Mouse (Mus musculus) kidney, adult 10 weeks (tissue): ENCODE results near the gene Wdr47. TPM values are rescaled to one million over a fixed set of nuclear protein-coding genes. Genes with fewer than 3 reads are reported as not detected.

Experiments
- polyA plus RNA-seq: library from polyadenylated mRNA; stranded (reverse); fragments of 350-450 nt; fragmentation: Illumina TruSeq; extraction: RNeasy Lipid Tissue Mini Kit (QIAGEN cat#74804); gene quantifications from one replicate; pipeline ENCODE4 v1.2.3, GENCODE M21; 2014; ENCODE audit warnings: low read depth, low replicate concordance

Wdr47 gene
- 29.6 TPM for polyA plus RNA-seq

DNA sequence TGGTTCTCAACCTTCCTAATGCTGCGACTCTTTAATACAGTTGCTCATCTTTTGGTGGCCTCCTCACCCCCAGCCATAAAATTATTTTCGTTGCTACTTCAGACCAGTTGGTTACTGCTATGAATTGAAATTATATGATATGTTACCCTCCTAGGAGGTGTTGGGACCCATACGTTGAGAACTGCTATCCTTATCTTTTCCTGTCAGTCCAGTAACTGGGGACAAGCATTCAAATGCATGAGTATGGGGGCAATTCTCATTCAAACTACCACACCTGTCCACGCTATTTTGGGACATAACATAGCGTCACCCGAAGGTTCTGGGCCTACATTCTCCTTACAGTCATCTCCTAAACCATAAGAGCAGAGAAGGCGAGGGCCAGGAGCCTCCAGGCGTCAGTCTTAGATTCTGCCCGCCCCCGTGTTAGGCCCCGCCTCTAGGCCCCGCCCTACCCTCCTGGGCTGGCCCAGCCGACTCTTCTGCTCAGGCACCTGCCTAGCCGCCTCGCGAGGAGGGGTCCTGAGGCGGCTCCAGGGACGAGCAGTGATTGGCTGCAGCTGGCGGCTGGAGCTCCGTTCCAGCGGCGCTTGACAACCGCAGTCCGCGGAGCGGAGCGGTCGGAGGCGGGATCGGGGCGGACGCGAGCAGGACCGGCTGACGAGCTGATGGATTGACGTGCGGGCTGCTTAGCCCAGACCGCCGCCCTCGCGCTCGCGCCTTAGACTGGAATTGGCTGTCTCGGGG is at the start of gene Wdr47:
Wdr47 (plus strand) TSS at position 494 of the 744 bp plus-strand sequence.

DNA sequence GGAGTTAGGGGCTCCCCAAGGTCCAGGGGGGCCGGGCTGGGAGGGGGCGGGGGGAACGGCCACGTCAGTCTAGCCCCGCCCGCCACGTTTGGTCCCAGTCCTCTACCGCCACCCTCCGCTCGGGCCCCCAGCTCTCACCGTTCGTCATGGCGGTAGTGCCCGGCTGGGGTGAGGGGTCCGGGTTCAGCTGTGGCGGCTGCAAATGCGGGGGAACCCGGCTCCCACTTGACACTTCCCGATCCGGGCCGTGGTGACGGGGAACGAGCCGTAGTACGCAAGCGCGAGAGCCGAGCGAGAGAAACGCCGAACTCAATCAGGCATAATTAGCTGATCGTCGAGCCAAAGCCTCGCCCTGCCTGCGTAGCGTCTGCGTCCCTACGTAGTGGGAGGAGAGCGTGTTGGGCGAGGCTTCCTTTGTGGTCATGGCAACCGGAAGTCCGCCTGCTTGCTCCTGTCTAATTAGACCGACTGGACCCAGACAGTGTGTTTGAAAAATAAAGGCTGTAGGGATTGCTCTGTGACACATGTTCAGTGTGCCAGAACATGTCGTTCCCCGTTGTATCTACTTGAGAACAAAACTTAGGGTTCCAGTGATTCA is 28.8 kb upstream of the Wdr47 start, which contains the start of gene Tmem167b:
Tmem167b (minus strand) TSS at position 334 of the 598 bp plus-strand sequence.

DNA sequence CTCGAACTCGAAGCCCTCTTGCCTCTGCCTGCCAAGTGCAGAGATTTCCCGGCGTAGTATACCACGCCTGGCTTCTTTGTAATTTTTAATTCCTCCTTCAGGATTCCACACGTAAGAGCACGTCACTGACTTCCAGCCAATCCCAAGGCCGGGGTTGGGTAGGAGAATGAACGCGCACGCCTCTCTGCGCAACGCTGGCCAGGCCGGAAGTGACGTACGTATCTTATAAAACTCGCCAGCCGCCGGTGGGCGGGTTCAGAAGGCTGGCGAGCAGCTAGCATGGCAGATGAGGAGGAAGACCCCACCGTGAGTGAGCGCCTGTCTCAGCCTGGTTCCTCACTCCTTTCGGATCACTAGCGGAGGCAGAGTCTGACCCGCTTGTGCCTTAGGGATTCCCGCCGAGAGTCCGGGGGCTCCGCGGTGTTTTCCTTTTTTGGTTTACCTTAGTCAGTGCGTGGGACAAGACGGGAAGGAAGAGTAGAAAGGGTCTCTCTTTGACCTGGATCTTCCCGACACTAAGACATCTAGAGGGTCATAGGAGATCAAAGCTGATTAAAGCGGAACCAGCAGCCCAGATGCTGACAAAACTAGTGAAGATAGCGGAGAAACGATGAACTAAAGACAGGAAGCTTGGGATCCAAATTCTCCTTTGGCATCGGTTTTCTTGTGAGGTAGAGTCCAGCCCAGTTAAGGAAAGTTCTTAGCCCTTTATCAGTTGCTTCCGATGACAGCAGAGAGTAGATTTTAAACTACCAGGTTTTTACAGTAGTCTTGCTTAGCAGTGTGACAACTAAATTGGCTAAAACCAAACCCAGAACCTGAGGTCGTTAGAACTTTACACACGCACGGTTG is 19.4 kb upstream of the Wdr47 start, which contains the start of gene Taf13:
Taf13 (plus strand) TSS at position 256 of the 852 bp plus-strand sequence.

DNA sequence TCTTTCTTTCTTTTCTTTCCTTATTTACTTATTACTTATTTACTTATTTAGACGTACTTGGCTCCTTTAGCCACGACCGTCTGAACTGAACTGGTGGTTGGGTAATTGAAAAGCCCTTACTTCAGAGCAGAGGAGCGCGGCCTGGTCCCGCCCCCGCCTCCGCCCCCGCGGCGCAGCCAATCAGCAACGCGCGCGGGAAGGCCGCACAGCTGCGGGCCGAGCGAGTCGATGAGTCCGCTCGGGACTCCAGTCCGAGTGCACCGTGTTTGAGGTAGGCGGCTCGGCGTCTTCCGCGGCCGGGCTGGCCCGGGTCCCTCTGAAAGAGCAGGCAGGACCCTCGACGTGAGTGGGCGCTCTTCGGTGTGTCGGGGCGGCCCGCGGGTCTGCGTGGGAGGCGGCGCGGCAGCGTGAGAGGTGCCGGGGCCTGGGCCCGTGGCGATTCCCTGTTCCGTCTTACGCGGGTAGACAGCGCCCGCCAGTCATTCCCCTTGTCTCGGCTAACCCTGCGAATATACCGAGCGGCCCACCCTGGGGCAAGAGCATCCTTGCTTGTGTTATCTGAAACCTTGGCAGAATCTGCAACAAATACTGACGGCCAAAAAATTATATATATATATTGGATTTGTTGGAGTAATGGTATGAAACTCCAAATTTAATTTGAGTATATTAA is 62.8 kb downstream of the Wdr47 start, which contains the start of gene Clcc1:
Clcc1 (plus strand) TSS at position 204 of the 670 bp plus-strand sequence.

Other genes starting within 250 kb of the Wdr47 start
- not detected for gene Mybphl, start 226.4 kb upstream of the Wdr47 start, polyA plus RNA-seq
- not detected for gene Psrc1, start 207.4 kb upstream of the Wdr47 start, polyA plus RNA-seq
- gene Celsr2, start 175.7 kb upstream of the Wdr47 start, polyA plus RNA-seq: 2.6 TPM
- 19.5 TPM for gene Sars, start 146.1 kb upstream of the Wdr47 start, polyA plus RNA-seq
- gene 1700013F07Rik, start 57.1 kb upstream of the Wdr47 start, polyA plus RNA-seq: not detected
- gene 5330417C22Rik, start 54.7 kb upstream of the Wdr47 start, polyA plus RNA-seq: 0.12 TPM
- gene Tmem167b, start 28.8 kb upstream of the Wdr47 start, polyA plus RNA-seq: 78.3 TPM
- gene Taf13, start 19.6 kb upstream of the Wdr47 start, polyA plus RNA-seq: 85.3 TPM
- gene Clcc1, start 62.6 kb downstream of the Wdr47 start, polyA plus RNA-seq: 53.2 TPM
- gene Gpsm2, start 131.0 kb downstream of the Wdr47 start, polyA plus RNA-seq: 3.5 TPM
- gene Aknad1, start 148.4 kb downstream of the Wdr47 start, polyA plus RNA-seq: not detected
- gene Stxbp3, start 249.2 kb downstream of the Wdr47 start, polyA plus RNA-seq: 135 TPM